In genomic region chr11:119192605-119193004, GRCm38 (mm10) we compare ENCODE assay signal across 21 mouse cellular contexts.
"Had no signal": no experiment of that assay in that cellular context is flagged by ENCODE, and none has a peak within 500 bp of the region (broad histone marks: within the 10 kb centered on the region; RNA-seq: fewer than 3 reads in every experiment).

No protein-coding gene starts in this region.

- H3K9me3 ChIP-seq: limb, embryonic 13.5 days; lung, embryonic 15.5 days; megakaryocyte, embryonic 14.5 days; midbrain, embryonic 10.5 days; midbrain, embryonic 13.5 days; stomach, embryonic 15.5 days had no signal

- DNase-seq: kidney, adult 18-20 months; kidney, adult 9 months; kidney, postnatal 25 days; layer of hippocampus, adult 9-11 months; lung, postnatal 10 days; lung, postnatal 36 days; right cerebral cortex, postnatal 14 days; right cerebral cortex, postnatal 4 days; thymus, adult 18-20 months; thymus, postnatal 36 days had no signal

- H3K4me3 ChIP-seq: layer of hippocampus, adult 2 months; limb, embryonic 13.5 days; lung, embryonic 15.5 days; megakaryocyte, embryonic 14.5 days; midbrain, embryonic 10.5 days; midbrain, embryonic 13.5 days; stomach, embryonic 15.5 days had no signal

- H3K36me3 ChIP-seq: lung, embryonic 15.5 days; midbrain, embryonic 13.5 days; stomach, embryonic 15.5 days had no signal

- H3K27ac ChIP-seq: hindbrain, postnatal 0 days; layer of hippocampus, adult 2 months; limb, embryonic 13.5 days; liver, embryonic 14.5 days; lung, embryonic 15.5 days; midbrain, embryonic 10.5 days; midbrain, embryonic 13.5 days; stomach, embryonic 15.5 days had no signal

- H3K9ac ChIP-seq: limb, embryonic 13.5 days; liver, embryonic 14.5 days; lung, embryonic 15.5 days; midbrain, embryonic 13.5 days; stomach, embryonic 15.5 days had no signal

- H3K4me2 ChIP-seq: limb, embryonic 13.5 days; liver, embryonic 11.5 days; lung, embryonic 15.5 days; midbrain, embryonic 13.5 days; stomach, embryonic 15.5 days had no signal

- H3K27me3 ChIP-seq: limb, embryonic 13.5 days; lung, embryonic 15.5 days; midbrain, embryonic 13.5 days; stomach, embryonic 15.5 days had no signal

- ATAC-seq: hindbrain, postnatal 0 days; inflammation-experienced regulatory T-cells, adult 6 months; midbrain, embryonic 13.5 days had no signal
